Mouse (Mus musculus) A20 (cell line): ENCODE data around the gene Btaf1.

Source experiments
- DNase-seq: peaks from one replicate; pipeline ENCODE4 v3.0.0-alpha.2; 2011; ENCODE audit warnings: low read depth, low spot score

Btaf1 gene

GRCm38 (mm10) chr19:37020951-37021350 lies 95.1 kb downstream of the Btaf1 start:
- DNase-seq, result no peak

DNA sequence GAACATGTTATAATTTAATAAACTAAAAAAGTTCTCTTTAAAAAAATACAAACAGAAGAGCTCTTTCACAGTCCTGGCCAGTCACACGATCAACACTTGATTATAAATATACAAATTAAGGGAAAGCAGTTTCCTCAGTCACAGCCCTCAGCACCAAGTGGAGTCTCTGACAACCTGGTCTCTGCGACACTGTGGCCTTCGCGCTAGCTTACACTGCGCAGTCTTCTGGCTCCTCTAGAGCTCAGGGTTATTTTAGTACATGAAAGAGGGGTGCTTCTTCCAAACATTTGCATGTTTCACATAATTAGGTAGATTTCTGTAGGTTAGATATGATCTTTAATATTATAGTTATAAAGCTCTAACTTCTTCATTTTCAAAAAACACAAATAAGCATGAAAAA lies 96.3 kb downstream of the Btaf1 start:
- DNase-seq, result peak; percentile 71

- no peak for DNase-seq
Observed at GRCm38 (mm10) chr19:37025839-37026319, 100.0 kb downstream of the Btaf1 start.

DNA sequence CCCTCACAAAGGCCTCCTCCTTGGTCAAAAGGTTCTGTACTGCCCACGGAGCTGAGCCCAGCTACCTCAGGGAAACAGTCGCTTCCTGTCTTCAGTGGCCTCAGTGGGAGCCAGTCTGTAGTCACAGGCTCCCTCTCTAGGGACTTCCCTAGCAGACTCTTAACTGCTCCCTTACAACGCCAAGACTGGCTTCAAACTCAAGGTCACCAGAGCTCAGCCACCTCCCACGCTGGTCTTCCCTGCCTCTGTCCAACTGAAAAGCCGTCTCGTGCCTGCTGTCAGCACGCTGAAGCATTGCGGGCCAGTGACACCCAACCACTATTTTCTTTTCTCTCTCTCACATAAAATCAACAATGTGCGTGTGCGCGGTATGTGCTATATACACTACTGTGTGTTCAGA lies 100.5 kb downstream of the Btaf1 start:
- no peak for DNase-seq

GRCm38 (mm10) chr19:37029771-37030170 lies 103.9 kb downstream of the Btaf1 start:
- DNase-seq, result no peak

DNA sequence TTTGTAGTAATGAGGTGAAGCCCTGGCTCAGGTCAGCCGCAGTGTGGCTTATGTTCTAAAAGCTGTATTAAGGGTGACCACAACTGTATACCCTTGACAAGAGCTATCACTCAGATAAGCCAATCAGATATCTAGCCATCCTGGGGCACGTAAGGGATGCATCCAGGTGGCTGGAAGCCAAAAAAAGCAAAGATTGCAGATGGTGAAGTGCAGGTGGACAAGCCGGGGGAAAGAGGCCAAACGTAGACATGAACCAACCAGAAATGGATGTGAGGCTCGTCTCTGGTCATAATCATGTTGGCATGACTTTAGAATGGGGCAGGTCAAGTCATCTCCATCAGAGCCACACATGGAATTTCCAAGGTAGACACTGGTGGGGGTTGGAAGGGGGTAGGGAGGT lies 105.6 kb downstream of the Btaf1 start:
- no peak for DNase-seq

DNA sequence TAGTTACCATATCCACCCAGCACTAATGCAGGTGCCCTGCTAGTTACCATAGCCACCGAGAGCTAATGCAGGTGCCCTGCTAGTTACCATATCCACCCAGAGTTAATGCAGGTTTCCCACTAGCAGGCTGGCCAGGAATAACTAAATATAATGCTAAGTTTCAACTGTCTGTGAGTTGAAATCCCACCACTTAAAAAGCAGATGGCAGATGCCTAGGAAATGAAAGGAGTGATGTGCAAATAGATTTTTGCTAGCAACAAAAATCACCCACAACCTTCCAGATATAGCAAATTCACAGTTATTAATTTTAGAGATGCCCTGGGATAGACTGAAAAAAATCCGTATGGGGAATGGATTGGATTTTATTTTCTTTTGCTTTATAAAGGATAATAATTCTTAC lies 106.5 kb downstream of the Btaf1 start:
- DNase-seq, result no peak

DNA sequence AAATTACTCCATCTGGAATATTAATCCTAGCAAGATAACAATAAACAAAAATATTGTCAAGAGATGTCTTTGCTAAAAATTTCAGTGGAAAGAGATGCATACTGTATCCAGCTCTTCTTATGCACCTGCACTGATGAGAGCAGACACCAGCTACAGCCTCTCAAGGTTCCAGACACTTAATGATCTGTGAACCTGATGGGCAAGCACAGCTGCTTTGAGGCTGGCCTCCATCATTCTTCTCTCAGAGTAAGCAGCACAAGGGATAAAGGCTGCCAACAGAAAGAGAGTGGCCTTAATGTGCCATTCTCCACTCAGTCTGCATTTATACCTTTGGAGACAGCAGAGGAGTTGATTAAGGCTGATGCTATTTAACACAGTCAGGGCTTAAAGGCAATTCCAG lies 115.0 kb downstream of the Btaf1 start:
- no peak for DNase-seq

- no peak for DNase-seq
Observed at GRCm38 (mm10) chr19:37044431-37044830, 118.6 kb downstream of the Btaf1 start.

GRCm38 (mm10) chr19:37048507-37048906 lies 122.6 kb downstream of the Btaf1 start:
- no peak for DNase-seq

DNA sequence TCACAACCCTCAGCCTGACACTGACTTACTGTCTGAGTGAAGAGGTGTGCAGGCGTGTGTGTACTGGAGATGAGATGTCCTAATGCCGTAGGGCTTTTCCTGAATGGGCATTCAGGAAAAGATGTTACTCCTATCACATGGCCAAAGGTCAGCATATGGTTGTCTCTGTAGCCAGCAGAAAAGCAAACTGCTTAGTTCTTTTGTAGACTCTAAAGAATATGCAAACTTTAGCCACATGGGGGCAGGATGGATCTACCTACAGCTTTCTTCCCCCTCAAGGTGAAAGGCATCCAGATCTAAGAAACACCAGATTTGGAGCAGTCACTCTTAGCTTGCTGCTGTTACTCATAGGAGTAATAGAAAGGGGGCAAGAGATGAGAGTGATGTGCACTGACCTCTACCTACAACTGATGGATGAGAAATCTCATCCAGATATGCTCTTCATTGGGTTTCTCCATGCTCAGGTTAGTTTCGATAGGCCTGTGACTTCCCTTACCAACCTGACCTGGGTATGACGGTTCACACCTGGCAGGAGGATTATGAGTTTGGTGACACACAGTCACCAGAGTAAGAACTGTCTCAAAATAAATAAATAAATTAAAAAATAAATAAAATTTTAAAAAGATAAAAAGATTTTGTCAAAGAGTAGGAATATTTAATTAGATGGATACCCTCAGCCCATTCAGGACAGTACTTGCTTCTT lies 124.9 kb downstream of the Btaf1 start:
- DNase-seq, result peak; percentile 70

DNA sequence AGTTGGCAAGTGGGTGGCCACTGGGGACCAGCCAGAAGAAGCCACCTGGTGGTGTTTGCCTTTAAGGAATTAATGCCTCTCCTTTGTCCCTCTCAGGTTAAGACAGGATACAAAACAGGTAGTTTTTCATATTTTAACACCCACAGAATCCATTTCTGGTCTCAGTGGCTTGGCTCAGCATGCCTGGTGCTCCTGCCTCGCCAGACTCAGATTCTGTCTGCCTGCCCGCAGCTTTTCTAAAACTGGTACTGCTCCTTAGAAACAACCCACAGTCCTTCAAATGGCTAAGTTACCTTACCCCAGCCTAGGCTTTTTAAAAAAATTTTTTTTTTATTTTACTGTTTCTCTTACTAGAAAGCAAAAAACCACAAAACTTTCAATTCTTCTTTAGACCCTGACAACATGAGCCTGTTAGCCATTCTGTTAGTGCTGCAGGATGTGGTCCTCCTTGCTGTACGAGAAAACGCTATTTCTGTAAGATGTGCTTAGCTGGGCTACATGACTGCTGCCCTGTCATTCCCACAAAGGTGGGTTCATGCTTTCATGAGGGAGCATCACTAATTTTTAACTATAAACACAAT lies 130.2 kb downstream of the Btaf1 start:
- peak; percentile 43 for DNase-seq

DNA sequence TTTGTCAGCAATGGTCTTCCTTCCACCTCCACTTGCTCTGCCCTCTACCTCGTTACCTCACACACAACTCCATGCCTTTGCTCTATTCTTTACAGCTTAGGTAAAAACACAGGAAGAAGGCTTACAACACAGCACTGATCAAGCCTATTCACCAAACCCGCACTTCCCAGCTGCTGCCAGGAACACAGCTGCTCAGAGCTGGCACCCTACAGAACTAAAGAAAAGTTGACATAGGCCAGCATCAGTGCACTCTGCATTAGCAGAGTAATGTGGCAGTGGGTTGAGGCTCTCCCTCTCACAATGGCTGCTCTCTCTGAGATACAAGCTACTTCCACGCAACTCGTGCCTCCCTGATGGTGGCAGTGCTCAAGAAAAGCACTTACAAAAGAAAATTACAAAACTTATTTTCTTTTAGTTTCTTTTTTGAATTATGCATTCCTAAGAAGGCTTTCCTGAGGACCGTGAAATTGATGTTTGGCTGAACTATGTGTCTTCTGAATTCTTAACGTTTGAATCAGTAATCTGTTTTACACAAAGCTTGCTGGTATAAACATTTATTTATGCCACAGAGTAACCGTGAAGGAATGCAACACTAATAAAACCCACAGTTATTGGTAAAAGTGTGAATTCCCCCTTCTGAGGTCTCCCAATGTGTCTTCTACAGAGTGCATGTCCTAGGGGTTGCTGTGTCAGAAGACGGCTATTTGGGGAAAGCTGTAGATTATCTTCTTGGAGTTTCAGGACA lies 131.5 kb downstream of the Btaf1 start:
- no peak for DNase-seq

GRCm38 (mm10) chr19:37059623-37060022 lies 133.7 kb downstream of the Btaf1 start:
- DNase-seq, result peak; percentile 41

DNA sequence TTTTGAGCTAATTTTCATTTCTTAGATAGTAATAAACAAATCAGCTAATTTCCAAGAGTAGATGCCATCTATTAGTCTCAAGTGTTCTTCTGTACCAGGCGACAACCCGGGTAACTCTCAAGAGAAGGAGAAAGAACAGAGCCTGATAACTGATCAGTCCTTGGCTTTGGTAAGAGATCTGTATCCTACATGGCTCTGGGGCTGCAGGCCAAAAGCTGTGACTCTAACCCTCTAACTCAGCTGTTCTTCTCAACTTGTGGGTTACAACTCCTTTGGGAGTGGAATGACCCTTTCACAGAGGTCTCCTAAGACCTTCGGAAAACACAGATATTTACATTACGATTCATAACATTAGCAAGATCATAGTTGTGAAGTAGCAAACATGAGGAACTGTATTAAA lies 134.2 kb downstream of the Btaf1 start:
- DNase-seq, result no peak
